Mouse (Mus musculus) megakaryocyte, embryonic 14.5 days (primary cell): ENCODE results near the gene Dazap1.

ENCODE experiments used
- FLI1 ChIP-seq: IDR thresholded peaks from 2 replicates; pipeline ENCODE4 v1.6.1; 2012; ENCODE audit warnings: low read length, inconsistent platforms, mixed read lengths
- GATA1 ChIP-seq: IDR thresholded peaks from 3 replicates; pipeline ENCODE4 v1.6.1; 2012; ENCODE audit warnings: mixed read lengths, low read length, inconsistent platforms, borderline replicate concordance

GRCm38 (mm10) chr10:80226416-80227165 lies 34.7 kb upstream of the Dazap1 start, which contains the start of gene Mum1:
- TF ChIP-seq GATA1, result no peak
- no peak for TF ChIP-seq FLI1
